Mouse (Mus musculus): ENCODE data around the gene Cybrd1. TPM values are rescaled to one million over a fixed set of nuclear protein-coding genes. Genes with fewer than 3 reads are reported as not detected.

Gene Cybrd1
- polyA plus RNA-seq, 1 experiment: not detected

DNA sequence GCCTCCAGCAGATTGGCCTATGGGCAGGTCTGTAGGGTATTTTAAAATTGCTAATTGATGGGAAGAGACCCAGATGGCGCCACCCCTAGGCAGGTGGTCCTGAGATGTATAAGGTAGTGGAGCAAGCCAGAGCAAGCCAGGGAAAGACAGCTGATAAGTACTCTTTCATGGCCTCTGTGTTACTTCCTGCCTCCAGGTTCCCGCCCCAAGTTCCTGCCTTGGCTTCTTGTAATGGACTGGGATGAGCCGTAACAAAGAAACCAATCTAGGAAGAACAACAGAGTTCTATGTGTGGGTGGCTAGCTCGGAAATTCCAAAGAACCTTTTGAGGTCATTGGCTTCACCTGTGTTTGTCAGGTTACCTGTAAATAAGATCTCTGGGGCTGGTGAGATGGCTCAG lies 49.5 kb downstream of the Cybrd1 start:
- no peak for TF ChIP-seq CTCF (IDR thresholded peaks at IDR 0.05; ENCODE audit: low read depth, low read length)
- no peak for TF ChIP-seq POLR2A (IDR thresholded peaks at IDR 0.05; ENCODE audit: borderline replicate concordance, low read depth, low read length)
- Histone ChIP-seq H3K4me1 (ENCODE audit: control insufficient read depth, insufficient read depth, low read length) (no peaks in the 10 kb centered on the region), H3K4me3 (ENCODE audit: insufficient read depth, low read length) (no peak overlapping the region), H3K27ac (ENCODE audit: insufficient read depth, low read depth, low read length) (no peak overlapping the region)

DNA sequence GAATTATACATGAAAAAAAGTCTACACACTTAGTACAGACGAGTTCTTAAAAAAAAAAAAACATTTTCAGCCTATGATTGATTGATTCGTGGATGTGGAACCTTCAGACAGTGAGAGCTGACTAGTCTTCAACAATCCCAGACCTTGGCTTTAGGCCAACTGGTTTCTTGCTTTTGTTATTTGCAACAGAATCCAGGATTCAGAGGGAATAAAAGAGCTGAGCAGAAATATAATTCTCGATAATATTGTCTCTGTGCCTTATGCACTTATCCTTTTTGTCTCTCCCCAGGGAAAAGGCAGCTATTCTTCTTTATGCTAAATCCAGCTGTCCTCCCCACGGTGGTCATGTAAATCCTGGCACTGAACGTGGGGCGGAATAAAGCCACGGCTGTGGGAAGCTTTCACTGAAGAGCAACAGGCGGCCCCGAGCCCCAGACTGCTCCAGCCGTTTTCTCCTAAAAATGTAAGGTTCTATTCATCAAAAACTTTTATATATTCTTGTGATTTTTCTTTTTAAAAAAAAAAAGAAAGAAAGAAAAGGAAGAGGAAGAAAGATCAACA lies 50.8 kb downstream of the Cybrd1 start:
- no peak for TF ChIP-seq POLR2A (IDR thresholded peaks at IDR 0.05; ENCODE audit: borderline replicate concordance, low read depth, low read length)
- TF ChIP-seq CTCF (IDR thresholded peaks at IDR 0.05; ENCODE audit: low read depth, low read length): no peak
- H3K4me1 ChIP-seq (ENCODE audit: control insufficient read depth, insufficient read depth, low read length): no peaks in the 10 kb centered on the region
- H3K4me3 ChIP-seq (ENCODE audit: insufficient read depth, low read length): no peak overlapping the region
- H3K27ac ChIP-seq (ENCODE audit: insufficient read depth, low read depth, low read length): no peak overlapping the region

DNA sequence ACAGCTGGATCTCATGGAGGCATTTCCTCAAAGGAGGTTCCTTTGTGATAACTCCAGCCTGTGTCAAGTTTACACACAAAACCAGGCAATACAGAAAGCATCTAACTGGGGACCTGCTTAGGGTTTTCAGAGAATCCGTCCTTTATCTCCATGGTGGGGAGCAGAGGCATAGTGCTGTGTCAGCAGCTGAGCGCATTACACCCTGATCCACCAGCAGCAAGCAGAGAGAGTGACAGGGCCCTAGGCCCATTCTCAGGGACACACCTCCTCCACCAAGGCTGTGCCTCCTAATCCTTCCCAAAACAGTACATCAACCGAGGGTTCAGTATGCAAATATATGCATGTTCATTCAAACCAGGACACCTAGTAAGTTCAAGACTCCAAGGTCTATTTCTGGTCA lies 55.3 kb downstream of the Cybrd1 start:
- Histone ChIP-seq H3K4me3 (ENCODE audit: insufficient read depth, low read length) (no peak overlapping the region), H3K4me1 (ENCODE audit: control insufficient read depth, insufficient read depth, low read length) (no peaks in the 10 kb centered on the region), H3K27ac (ENCODE audit: insufficient read depth, low read depth, low read length) (no peak overlapping the region)
- no peak for TF ChIP-seq POLR2A (IDR thresholded peaks at IDR 0.05; ENCODE audit: borderline replicate concordance, low read depth, low read length)
- no peak for TF ChIP-seq CTCF (IDR thresholded peaks at IDR 0.05; ENCODE audit: low read depth, low read length)

DNA sequence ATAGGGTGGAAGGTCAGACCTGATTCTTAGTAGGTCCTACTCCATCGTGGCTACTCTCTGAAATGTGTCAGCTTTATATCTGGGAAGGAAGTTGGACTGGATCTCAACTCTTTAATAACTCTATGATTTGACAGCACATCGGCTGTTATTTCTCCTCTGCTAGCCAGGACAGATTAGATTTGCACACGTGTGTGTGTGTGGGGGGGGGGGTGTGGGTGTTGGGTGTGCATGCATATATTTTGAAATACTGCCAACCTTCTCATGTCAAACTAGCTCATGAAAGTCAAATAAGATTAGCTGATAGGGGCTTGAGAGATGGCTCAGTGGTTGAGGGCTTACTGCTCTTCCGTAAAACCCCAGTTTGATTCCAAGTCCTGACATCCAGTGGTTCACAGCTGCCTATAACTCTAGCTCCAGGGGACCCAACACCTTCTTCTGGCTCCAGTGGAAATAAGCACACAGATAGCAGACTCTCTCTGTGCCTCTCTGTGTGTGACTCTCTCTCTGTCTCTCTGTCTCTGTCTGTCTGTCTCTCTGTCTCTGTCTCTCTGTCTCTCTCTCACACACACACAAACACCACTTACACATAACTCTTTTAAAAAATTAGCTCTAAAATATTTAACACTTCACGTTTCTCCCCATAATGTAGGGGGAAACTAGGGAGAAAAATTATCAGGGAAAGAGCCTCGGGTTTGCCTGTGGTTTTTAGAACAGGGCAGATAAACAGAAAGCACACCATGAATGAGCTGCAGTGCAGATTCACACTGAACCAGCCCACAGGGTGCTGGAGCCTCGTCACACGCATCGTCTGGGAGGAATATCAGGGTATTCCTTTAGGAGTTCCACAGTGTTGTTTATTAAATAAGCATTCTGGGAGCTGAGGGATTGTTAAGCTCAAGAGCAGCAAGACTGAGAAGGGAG lies 58.9 kb downstream of the Cybrd1 start:
- Histone ChIP-seq H3K4me1 (ENCODE audit: control insufficient read depth, insufficient read depth, low read length) (no peaks in the 10 kb centered on the region), H3K4me3 (ENCODE audit: insufficient read depth, low read length) (no peak overlapping the region), H3K27ac (ENCODE audit: insufficient read depth, low read depth, low read length) (no peak overlapping the region)
- TF ChIP-seq CTCF (IDR thresholded peaks at IDR 0.05; ENCODE audit: low read depth, low read length) (no peak), POLR2A (IDR thresholded peaks at IDR 0.05; ENCODE audit: borderline replicate concordance, low read depth, low read length) (no peak)

DNA sequence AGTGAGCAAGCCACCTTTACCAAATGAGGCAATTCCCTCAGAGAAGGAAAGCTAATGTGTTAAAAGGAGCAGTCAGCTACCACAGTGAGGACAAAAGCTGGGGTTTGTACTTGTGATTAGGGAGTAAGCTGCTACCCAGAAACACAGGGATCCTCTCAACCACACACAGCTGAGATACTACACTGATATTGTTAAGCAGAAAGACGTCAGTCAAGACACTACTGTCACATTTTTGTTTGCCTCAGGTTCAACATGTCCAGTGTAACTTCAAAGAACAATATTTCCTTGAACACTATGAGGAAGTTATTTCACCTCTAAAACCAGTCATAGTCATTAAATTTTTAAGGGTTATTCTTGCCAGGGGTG lies 59.5 kb downstream of the Cybrd1 start:
- H3K27ac ChIP-seq (ENCODE audit: insufficient read depth, low read depth, low read length): no peak overlapping the region
- TF ChIP-seq POLR2A (IDR thresholded peaks at IDR 0.05; ENCODE audit: borderline replicate concordance, low read depth, low read length) (no peak), CTCF (IDR thresholded peaks at IDR 0.05; ENCODE audit: low read depth, low read length) (no peak)
- no peak overlapping the region for H3K4me3 ChIP-seq (ENCODE audit: insufficient read depth, low read length)
- no peaks in the 10 kb centered on the region for H3K4me1 ChIP-seq (ENCODE audit: control insufficient read depth, insufficient read depth, low read length)

DNA sequence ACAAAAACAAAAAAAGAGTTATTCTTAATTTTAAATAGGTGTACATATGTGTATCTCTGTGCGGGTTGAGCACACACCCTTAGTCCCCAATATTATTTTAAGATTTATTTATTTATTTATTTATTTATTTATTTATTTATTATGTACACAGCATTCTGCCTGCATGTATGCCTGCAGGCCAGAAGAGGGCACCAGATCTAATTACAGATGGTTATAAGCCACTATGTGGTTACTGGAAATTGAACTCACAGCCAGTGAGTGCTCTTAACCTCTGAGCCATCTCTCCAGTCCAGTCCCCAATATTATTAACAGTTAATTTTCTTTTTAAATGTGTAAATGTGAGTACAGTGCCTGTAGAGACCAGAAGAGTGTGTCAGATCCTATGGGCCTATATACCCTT lies 60.0 kb downstream of the Cybrd1 start:
- Histone ChIP-seq H3K4me1 (ENCODE audit: control insufficient read depth, insufficient read depth, low read length) (no peaks in the 10 kb centered on the region), H3K27ac (ENCODE audit: insufficient read depth, low read depth, low read length) (no peak overlapping the region), H3K4me3 (ENCODE audit: insufficient read depth, low read length) (no peak overlapping the region)
- no peak for TF ChIP-seq CTCF (IDR thresholded peaks at IDR 0.05; ENCODE audit: low read depth, low read length)
- TF ChIP-seq POLR2A (IDR thresholded peaks at IDR 0.05; ENCODE audit: borderline replicate concordance, low read depth, low read length): no peak

DNA sequence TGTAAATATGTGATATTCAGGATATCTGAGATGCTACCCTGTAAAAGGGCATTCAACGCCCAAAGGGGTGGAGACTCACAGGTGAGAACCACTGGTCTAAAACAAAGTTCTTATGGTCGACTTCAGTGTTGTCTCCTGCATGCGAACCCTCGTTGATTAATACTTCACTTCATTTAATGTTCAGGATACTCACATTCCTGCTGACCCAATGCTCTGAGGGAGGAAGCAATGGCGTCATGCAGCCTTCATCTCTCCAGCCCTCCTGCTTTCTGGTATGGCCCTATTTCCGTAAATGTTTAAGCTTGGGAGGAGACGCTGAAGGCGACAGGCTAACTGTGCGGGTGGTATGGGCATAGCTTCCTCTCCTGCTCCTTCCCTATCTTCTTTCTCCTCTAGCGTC lies 62.0 kb downstream of the Cybrd1 start:
- TF ChIP-seq CTCF (IDR thresholded peaks at IDR 0.05; ENCODE audit: low read depth, low read length) (no peak), POLR2A (IDR thresholded peaks at IDR 0.05; ENCODE audit: borderline replicate concordance, low read depth, low read length) (no peak)
- Histone ChIP-seq H3K4me3 (ENCODE audit: insufficient read depth, low read length) (no peak overlapping the region), H3K27ac (ENCODE audit: insufficient read depth, low read depth, low read length) (no peak overlapping the region), H3K4me1 (ENCODE audit: control insufficient read depth, insufficient read depth, low read length) (no peaks in the 10 kb centered on the region)

DNA sequence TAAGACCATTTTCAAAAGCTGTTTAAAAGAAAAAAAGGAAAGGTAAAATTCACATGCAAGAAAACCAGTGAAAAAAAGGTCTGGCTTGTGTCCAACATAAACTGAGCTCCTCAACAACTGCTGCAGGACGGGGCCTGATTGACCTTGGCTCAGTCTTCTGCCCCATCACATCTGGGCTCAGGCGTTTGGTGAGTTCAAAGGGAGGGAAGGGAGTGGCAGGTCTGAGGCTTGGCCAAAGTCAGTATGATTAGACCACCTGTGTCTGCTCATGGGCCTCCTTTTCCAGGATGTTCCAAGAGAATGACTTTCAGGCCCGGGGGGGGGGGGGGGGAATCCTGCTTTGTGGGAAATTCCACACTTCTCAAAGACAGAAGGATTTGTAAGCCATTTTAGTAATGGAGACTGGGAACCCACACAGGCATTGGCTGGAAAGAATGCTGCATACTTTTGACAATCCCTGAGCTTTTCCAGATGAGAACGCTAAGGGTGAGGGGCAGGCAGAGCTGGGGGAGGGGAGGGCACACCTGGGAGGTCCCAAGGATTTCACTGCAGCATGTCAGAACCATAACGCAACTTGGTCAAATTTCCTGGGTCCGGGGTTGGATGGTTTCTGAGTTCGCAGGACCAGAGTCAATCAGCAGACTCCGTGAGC lies 63.0 kb downstream of the Cybrd1 start:
- Histone ChIP-seq H3K4me1 (ENCODE audit: control insufficient read depth, insufficient read depth, low read length) (no peaks in the 10 kb centered on the region), H3K4me3 (ENCODE audit: insufficient read depth, low read length) (no peak overlapping the region), H3K27ac (ENCODE audit: insufficient read depth, low read depth, low read length) (no peak overlapping the region)
- no peak for TF ChIP-seq POLR2A (IDR thresholded peaks at IDR 0.05; ENCODE audit: borderline replicate concordance, low read depth, low read length)
- TF ChIP-seq CTCF (IDR thresholded peaks at IDR 0.05; ENCODE audit: low read depth, low read length): no peak

DNA sequence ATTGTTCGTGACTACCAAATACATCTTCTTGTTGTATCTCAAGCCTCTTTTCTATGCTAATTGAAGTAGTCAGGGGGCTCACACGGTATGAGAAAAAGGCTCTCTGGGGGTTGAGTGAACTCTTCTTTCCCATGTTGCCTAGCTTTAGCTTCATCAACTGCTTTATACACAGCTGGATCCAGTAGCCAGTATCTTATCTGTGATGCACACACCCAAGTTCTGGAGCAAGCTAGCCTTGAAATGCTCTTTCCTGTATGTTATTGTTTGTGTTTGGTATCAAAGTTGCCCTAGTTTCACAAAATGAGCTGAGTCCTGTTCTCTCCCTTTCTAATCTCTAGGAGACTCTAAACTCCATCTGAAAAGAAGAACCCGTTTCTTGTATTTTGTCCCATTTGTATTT lies 70.2 kb downstream of the Cybrd1 start:
- TF ChIP-seq POLR2A (IDR thresholded peaks at IDR 0.05; ENCODE audit: borderline replicate concordance, low read depth, low read length) (no peak), CTCF (IDR thresholded peaks at IDR 0.05; ENCODE audit: low read depth, low read length) (no peak)
- no peak overlapping the region for H3K27ac ChIP-seq (ENCODE audit: insufficient read depth, low read depth, low read length)
- no peak overlapping the region for H3K4me3 ChIP-seq (ENCODE audit: insufficient read depth, low read length)
- peaks cover 2% of the 10 kb centered on the region; the same call in 1 of the 2 replicates for H3K4me1 ChIP-seq (ENCODE audit: control insufficient read depth, insufficient read depth, low read length)

DNA sequence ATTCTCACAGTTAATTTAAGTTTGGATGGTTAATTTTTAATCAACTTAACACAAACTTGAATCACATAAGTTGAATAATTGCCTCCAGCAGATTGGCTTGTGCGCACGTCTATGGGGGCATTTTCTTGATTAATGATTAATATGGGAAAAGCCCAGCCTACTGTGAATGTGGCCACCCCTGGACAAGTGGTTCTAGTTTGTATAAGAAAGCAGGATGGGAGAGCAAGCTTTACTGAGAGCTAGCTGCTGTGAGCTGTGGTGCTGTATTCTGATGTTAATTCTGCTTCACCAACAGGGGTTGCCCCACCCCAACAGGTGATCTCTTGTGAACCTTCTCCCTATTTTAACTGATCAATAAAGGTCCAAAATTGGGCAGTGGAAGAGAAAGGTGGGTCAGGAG lies 71.1 kb downstream of the Cybrd1 start:
- no peak overlapping the region for H3K4me3 ChIP-seq (ENCODE audit: insufficient read depth, low read length)
- TF ChIP-seq POLR2A (IDR thresholded peaks at IDR 0.05; ENCODE audit: borderline replicate concordance, low read depth, low read length) (no peak), CTCF (IDR thresholded peaks at IDR 0.05; ENCODE audit: low read depth, low read length) (no peak)
- peaks cover 2% of the 10 kb centered on the region; the same call in 1 of the 2 replicates for H3K4me1 ChIP-seq (ENCODE audit: control insufficient read depth, insufficient read depth, low read length)
- H3K27ac ChIP-seq (ENCODE audit: insufficient read depth, low read depth, low read length): no peak overlapping the region
